Mouse (Mus musculus) liver, adult 2 months (tissue): ENCODE results near the gene Arhgef33. TPM values are rescaled to one million over a fixed set of nuclear protein-coding genes. Genes with fewer than 3 reads are reported as not detected.

Source experiments
- DNase-seq: peaks from one replicate; pipeline ENCODE4 v3.0.0-alpha.2; 2011; ENCODE audit warnings: low read depth, low spot score; ENCODE audit errors: extremely low read depth
- H3K27ac ChIP-seq: fragments of 200-500 bp; replicated peaks from 2 replicates; pipeline ENCODE4 v1.5.1; 2012; ENCODE audit warnings: low read depth, mild to moderate bottlenecking, control low read depth, inconsistent platforms, low read length; ENCODE audit not compliant: insufficient read depth
- H3K27me3 ChIP-seq: fragments of 200-500 bp; 2 replicates; pipeline ENCODE4 v1.6.1; 2012; ENCODE audit warnings: mild to moderate bottlenecking, moderate library complexity, low read length, inconsistent platforms; ENCODE audit not compliant: control insufficient read depth, insufficient read depth
- H3K36me3 ChIP-seq: fragments of 200-500 bp; 2 replicates; pipeline ENCODE4 v1.6.1; 2012; ENCODE audit warnings: low read length, inconsistent platforms; ENCODE audit not compliant: control insufficient read depth, insufficient read depth
- H3K4me1 ChIP-seq: fragments of 200-500 bp; 2 replicates; pipeline ENCODE4 v1.6.1; 2011; ENCODE audit warnings: low read length; ENCODE audit not compliant: control insufficient read depth, insufficient read depth
- H3K4me3 ChIP-seq: fragments of 200-500 bp; 2 replicates; pipeline ENCODE4 v1.5.1; 2011; ENCODE audit warnings: low read depth, mild to moderate bottlenecking, control low read depth, low read length, moderate library complexity; ENCODE audit not compliant: insufficient read depth
- H3K79me2 ChIP-seq: fragments of 200-500 bp; 2 replicates; pipeline ENCODE4 v1.6.1; 2012; ENCODE audit warnings: inconsistent platforms, mild to moderate bottlenecking, low read length, moderate library complexity; ENCODE audit not compliant: control insufficient read depth, insufficient read depth
- H3K9ac ChIP-seq: fragments of 200-500 bp; 2 replicates; pipeline ENCODE4 v1.6.1; 2012; ENCODE audit warnings: low read depth, mild to moderate bottlenecking, control low read depth, inconsistent platforms, low read length
- CTCF ChIP-seq: fragments of 200-500 bp; IDR thresholded peaks from 2 replicates; pipeline ENCODE4 v1.5.1; 2011; ENCODE audit warnings: low read depth, low read length, control low read depth
- POLR2A ChIP-seq: fragments of 200-500 bp; IDR thresholded peaks from 2 replicates; pipeline ENCODE4 v1.6.1; 2011; ENCODE audit warnings: low read length, control low read depth; ENCODE audit not compliant: insufficient read depth; ENCODE audit errors: extremely low read depth
- WGBS: fragments of 180-500 bp; shearing (Covaris S2); methylation state at CpG from one replicate; pipeline ENCODE4 v1.1.7; 2018; 5-methylcytosine and 5-hydroxymethylcytosine counted together
- polyA plus RNA-seq: library from polyadenylated mRNA; depleted of rRNA; stranded (reverse); fragments of >200 nt; gene quantifications from 2 replicates; pipeline ENCODE4 v1.2.3, GENCODE M21; 2012
- total RNA-seq: library from RNA; depleted of rRNA; stranded (reverse); fragments of >200 nt; gene quantifications from 2 replicates; pipeline ENCODE4 v1.2.3, GENCODE M21; 2014

Arhgef33 gene
- total and polyA plus RNA-seq, 2 experiments = not detected

DNA sequence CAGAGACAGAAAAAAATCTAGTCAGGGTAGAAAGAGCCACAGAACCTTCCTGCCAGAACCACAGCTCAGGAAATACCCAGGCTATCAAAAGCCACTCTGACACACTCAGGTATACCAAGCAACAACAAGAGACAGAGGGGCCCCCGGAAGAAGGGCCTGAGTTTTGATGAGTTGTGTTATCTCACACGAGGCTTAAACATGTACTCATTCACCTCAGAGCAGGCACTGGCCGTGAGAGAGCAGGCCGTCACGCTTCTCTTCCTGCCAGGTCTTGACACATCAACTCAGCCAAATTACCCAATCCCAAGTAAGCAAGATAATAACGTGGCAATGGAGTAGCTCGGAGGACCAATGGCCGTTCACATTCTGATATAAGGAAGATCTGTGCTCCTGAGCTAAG lies 16.5 kb downstream of the Arhgef33 start:
- Histone ChIP-seq H3K79me2 (no peaks in the 10 kb centered on the region), H3K9ac (no peak overlapping the region), H3K36me3 (no peaks in the 10 kb centered on the region), H3K27me3 (no peaks in the 10 kb centered on the region), H3K4me3 (no peak overlapping the region), H3K27ac (no peak overlapping the region), H3K4me1 (peaks cover 12% of the 10 kb centered on the region)
- peak; percentile 53 for DNase-seq
- 40% methylated on average over 8 of the region's 8 CpGs for WGBS
- TF ChIP-seq CTCF = no peak
- no peak for TF ChIP-seq POLR2A

- no peaks in the 10 kb centered on the region for H3K79me2 ChIP-seq
- 91% methylated on average over 7 of the region's 7 CpGs for WGBS
- H3K9ac ChIP-seq = no peak overlapping the region
- H3K4me3 ChIP-seq = no peak overlapping the region
- peaks cover 12% of the 10 kb centered on the region for H3K4me1 ChIP-seq
- DNase-seq = no peak
- H3K27ac ChIP-seq = no peak overlapping the region
- H3K36me3 ChIP-seq = no peaks in the 10 kb centered on the region
- TF ChIP-seq CTCF (no peak), POLR2A (no peak)
- no peaks in the 10 kb centered on the region for H3K27me3 ChIP-seq
Observed at GRCm38 (mm10) chr17:80324521-80324920, 17.3 kb downstream of the Arhgef33 start.

DNA sequence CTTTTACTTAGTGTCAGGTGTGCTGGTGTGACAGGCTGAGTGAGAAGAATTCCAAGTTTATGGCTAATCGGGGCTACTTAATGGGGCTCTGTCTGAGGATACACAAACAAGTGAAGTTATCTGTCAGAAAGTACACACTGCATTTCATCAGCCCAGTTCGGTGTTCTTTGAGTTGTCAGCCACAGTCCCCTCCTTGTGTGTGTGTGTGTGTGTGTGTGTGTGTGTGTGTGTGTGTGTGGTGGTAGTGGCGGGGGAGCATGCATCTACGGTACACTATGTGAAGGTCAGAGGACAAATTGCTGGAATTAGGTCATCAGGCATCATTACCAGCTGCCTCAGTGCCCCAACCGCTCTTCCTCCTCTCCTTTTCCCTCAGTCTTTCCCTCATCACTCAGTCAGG lies 18.2 kb downstream of the Arhgef33 start:
- Histone ChIP-seq H3K36me3 (no peaks in the 10 kb centered on the region), H3K79me2 (no peaks in the 10 kb centered on the region), H3K4me3 (no peak overlapping the region), H3K27me3 (no peaks in the 10 kb centered on the region), H3K27ac (peak overlapping the region; percentile 38), H3K4me1 (peaks cover 12% of the 10 kb centered on the region), H3K9ac (no peak overlapping the region)
- DNase-seq = peak; percentile 39
- TF ChIP-seq POLR2A = no peak
- no peak for TF ChIP-seq CTCF
- WGBS = 29% methylated on average over 5 of the region's 5 CpGs

GRCm38 (mm10) chr17:80326431-80326830 lies 19.2 kb downstream of the Arhgef33 start:
- H3K27me3 ChIP-seq = no peaks in the 10 kb centered on the region
- no peak overlapping the region for H3K27ac ChIP-seq
- TF ChIP-seq POLR2A (no peak), CTCF (no peak)
- no peak overlapping the region for H3K4me3 ChIP-seq
- WGBS = 95% methylated on average over 3 of the region's 3 CpGs
- DNase-seq = no peak
- no peaks in the 10 kb centered on the region for H3K79me2 ChIP-seq
- peaks cover 12% of the 10 kb centered on the region for H3K4me1 ChIP-seq
- no peaks in the 10 kb centered on the region for H3K36me3 ChIP-seq
- no peak overlapping the region for H3K9ac ChIP-seq

DNA sequence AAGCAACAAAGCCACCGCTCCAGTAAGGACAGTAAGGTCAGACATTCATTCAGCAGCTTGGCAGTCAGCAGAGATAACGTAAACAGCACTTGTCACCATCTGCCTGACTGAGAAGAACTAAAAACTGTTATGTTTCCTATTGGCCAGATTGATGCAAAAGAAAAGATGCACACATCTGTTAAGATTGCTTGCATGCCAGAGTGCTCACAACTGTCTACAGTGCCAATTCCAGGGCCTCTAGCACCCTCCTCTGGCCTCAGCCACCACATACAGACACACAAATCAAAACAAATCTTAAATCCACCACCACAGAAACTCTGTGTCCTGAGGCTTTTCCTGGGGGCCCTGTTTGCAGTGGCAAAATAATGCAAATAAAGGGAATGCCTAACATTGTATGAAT lies 25.2 kb downstream of the Arhgef33 start:
- TF ChIP-seq POLR2A (no peak), CTCF (peak; percentile 69)
- Histone ChIP-seq H3K79me2 (no peaks in the 10 kb centered on the region), H3K27ac (no peak overlapping the region), H3K4me1 (no peaks in the 10 kb centered on the region), H3K36me3 (no peaks in the 10 kb centered on the region), H3K9ac (no peak overlapping the region), H3K27me3 (no peaks in the 10 kb centered on the region), H3K4me3 (no peak overlapping the region)
- 89% methylated on average over 2 of the region's 2 CpGs for WGBS
- DNase-seq = peak; percentile 30

GRCm38 (mm10) chr17:80345277-80345676 lies 38.1 kb downstream of the Arhgef33 start:
- Histone ChIP-seq H3K27ac (no peak overlapping the region), H3K4me3 (no peak overlapping the region), H3K4me1 (no peaks in the 10 kb centered on the region), H3K9ac (no peak overlapping the region), H3K27me3 (no peaks in the 10 kb centered on the region), H3K36me3 (no peaks in the 10 kb centered on the region), H3K79me2 (no peaks in the 10 kb centered on the region)
- WGBS = 90% methylated on average over 4 of the region's 4 CpGs
- TF ChIP-seq CTCF (peak; percentile 30; the same call in 1 of the 2 replicates), POLR2A (no peak)
- DNase-seq = no peak
